Comparison of ENCODE assay signal across 8 mouse cellular contexts in the genomic region with DNA sequence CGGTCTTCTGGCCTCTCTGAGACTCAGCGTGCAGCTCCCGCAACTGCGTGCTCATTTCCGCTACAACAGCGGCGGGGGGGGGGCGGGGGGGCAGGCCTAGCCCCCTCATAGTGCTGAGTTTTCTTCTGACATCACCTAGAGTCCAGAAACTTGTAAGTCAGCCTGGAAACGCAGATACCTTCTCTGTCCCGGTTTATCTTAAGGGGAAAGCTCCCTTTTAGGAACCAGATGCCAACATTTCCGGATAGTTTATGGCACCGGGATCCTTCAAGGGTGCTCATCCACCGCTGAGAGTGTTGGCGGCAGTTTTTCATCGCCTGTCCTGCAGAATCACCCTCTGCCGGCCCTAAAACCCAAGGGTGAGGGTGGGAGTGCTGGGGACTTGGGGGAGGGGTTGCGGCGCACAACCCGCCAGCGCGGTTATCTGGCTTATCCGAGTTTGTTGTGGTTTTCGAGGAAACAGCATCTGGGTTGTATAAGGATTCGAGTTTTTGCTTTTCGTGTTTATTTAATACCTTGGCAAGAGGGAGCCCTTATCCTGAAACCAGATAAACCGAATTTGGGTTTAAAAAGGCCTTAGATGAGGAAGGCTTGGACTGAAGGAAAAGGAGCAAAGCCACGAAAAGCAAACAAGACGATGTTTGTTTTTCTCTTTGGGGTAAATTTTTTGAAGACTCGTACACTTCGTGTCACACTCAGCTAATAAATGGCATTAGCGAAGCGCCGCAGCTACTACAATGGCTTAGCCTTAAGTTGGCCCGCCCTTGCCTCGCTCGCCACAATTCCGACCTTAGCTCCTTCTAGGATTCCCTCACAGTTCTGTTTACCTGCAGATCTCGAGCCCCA. TPM values are rescaled to one million over a fixed set of nuclear protein-coding genes. Genes with fewer than 3 reads are reported as not detected.
DNase-seq lines count a peak whose midpoint lies in the region; ATAC-seq and TF ChIP-seq lines count a peak whose summit lies in the region.

No protein-coding gene starts in this region.

- H3K9ac ChIP-seq in forebrain, embryonic 14.5 days (ENCODE audit: low read length), result peak overlapping the region; percentile 76
- peak overlapping the region; percentile 72 for H3K9ac ChIP-seq in hindbrain, embryonic 14.5 days
- peak overlapping the region; percentile 39 for H3K9ac ChIP-seq in limb, embryonic 15.5 days

- no peak for ATAC-seq in forebrain, embryonic 14.5 days
- no peak for ATAC-seq in hindbrain, embryonic 14.5 days (ENCODE audit: low FRiP score)
- ATAC-seq in limb, embryonic 15.5 days (ENCODE audit: insufficient number of reproducible peaks, low FRiP score, low TSS enrichment, low read depth), result no peak

- WGBS in forebrain, embryonic 14.5 days, result 1% methylated on average over 38 of the region's 38 CpGs
- WGBS in hindbrain, embryonic 14.5 days, result under 1% methylated on average over 38 of the region's 38 CpGs
- WGBS in limb, embryonic 15.5 days, result 1% methylated on average over 38 of the region's 38 CpGs

- H3K36me3 ChIP-seq in forebrain, embryonic 14.5 days (ENCODE audit: control insufficient read depth, insufficient read depth, low read length), result no peaks in the 10 kb centered on the region
- H3K36me3 ChIP-seq in hindbrain, embryonic 14.5 days (replicated peaks; ENCODE audit: control insufficient read depth, insufficient read depth), result no peaks in the 10 kb centered on the region
- no peaks in the 10 kb centered on the region for H3K36me3 ChIP-seq in limb, embryonic 15.5 days

- H3K4me1 ChIP-seq in bone marrow macrophage, adult 2 months (ENCODE audit: control insufficient read depth, insufficient read depth, low read length), result peaks cover 18% of the 10 kb centered on the region
- peaks cover 32% of the 10 kb centered on the region for H3K4me1 ChIP-seq in forebrain, embryonic 14.5 days (ENCODE audit: control insufficient read depth, insufficient read depth, low read length)
- peaks cover 31% of the 10 kb centered on the region for H3K4me1 ChIP-seq in hindbrain, embryonic 14.5 days (replicated peaks; ENCODE audit: control insufficient read depth, insufficient read depth, low read length)
- peaks cover 44% of the 10 kb centered on the region for H3K4me1 ChIP-seq in limb, embryonic 15.5 days

- no peaks in the 10 kb centered on the region for H3K27me3 ChIP-seq in forebrain, embryonic 14.5 days (replicated peaks; ENCODE audit: control insufficient read depth, insufficient read depth, low read length)
- no peaks in the 10 kb centered on the region for H3K27me3 ChIP-seq in hindbrain, embryonic 14.5 days (ENCODE audit: control insufficient read depth, insufficient read depth, low read length)
- H3K27me3 ChIP-seq in limb, embryonic 15.5 days, result no peaks in the 10 kb centered on the region

- TF ChIP-seq CTCF in bone marrow macrophage, adult 2 months (IDR thresholded peaks at IDR 0.05; ENCODE audit: low read depth, low read length), result no peak

- H3K9me3 ChIP-seq in forebrain, embryonic 14.5 days (replicated peaks; ENCODE audit: control insufficient read depth, low read length), result no peaks in the 10 kb centered on the region
- no peaks in the 10 kb centered on the region for H3K9me3 ChIP-seq in hindbrain, embryonic 14.5 days (ENCODE audit: control insufficient read depth, low read length)
- no peaks in the 10 kb centered on the region for H3K9me3 ChIP-seq in limb, embryonic 15.5 days

- peak; percentile 10 to 17 for DNase-seq in layer of hippocampus, postnatal 14 days (ENCODE audit: low spot score in 2 of 2)
- DNase-seq in layer of hippocampus, postnatal 36 days, result no peak
- peak; percentile 63 for DNase-seq in forebrain, embryonic 14.5 days (ENCODE audit: low spot score)
- DNase-seq in hindbrain, embryonic 14.5 days (ENCODE audit: low spot score), result peak; percentile 40
- DNase-seq in naive thymus-derived CD4-positive, alpha-beta T cell, adult 2 months (ENCODE audit: low read depth), result peak; percentile 48
- no peak for DNase-seq in spleen, postnatal 36 days (ENCODE audit: low spot score in 2 of 2)

- TF ChIP-seq POLR2A in bone marrow macrophage, adult 2 months (IDR thresholded peaks at IDR 0.05; ENCODE audit: borderline replicate concordance, low read depth, low read length), result no peak

- H3K4me2 ChIP-seq in forebrain, embryonic 14.5 days (ENCODE audit: low read length), result peak overlapping the region; percentile 97
- H3K4me2 ChIP-seq in hindbrain, embryonic 14.5 days (replicated peaks), result peak overlapping the region; percentile 92
- peak overlapping the region; percentile 82 for H3K4me2 ChIP-seq in limb, embryonic 15.5 days

- peak overlapping the region; percentile 70 for H3K4me3 ChIP-seq in bone marrow macrophage, adult 2 months (ENCODE audit: insufficient read depth, low read length)
- peak overlapping the region; percentile 52 for H3K4me3 ChIP-seq in forebrain, embryonic 14.5 days (ENCODE audit: low read depth, low read length)
- H3K4me3 ChIP-seq in hindbrain, embryonic 14.5 days (replicated peaks; ENCODE audit: low read length), result peak overlapping the region; percentile 68
- peak overlapping the region; percentile 78 for H3K4me3 ChIP-seq in limb, embryonic 15.5 days

- H3K27ac ChIP-seq in bone marrow macrophage, adult 2 months (ENCODE audit: insufficient read depth, low read depth, low read length), result no peak overlapping the region
- H3K27ac ChIP-seq in forebrain, embryonic 14.5 days (ENCODE audit: low read depth, low read length), result peak overlapping the region; percentile 89
- H3K27ac ChIP-seq in hindbrain, embryonic 14.5 days, result peak overlapping the region; percentile 93
- peak overlapping the region; percentile 97 for H3K27ac ChIP-seq in limb, embryonic 15.5 days

RNA-seq across cellular contexts. Expression of gene Id2, which starts 2.8 kb away (rescaled TPM):
- total RNA-seq in layer of hippocampus, postnatal 14 days (2021), result 100 to 1,000 TPM; 101 to 108 TPM
- total RNA-seq in layer of hippocampus, postnatal 36 days (2021), result 100 to 1,000 TPM in 1 of 2 experiments, 10 to 100 TPM in 1; 94.5 to 109 TPM
- 50.5 and 56.2 TPM in 2 replicates for polyA plus RNA-seq in bone marrow macrophage, adult 2 months (2012; ENCODE audit: insufficient read depth, insufficient read length, missing spikeins)
- 538 and 542 TPM in 2 replicates for polyA plus RNA-seq in forebrain, embryonic 14.5 days (2014; fragmentation: Nextera tagmentation; extraction: Ambion mirVana)
- polyA plus RNA-seq in hindbrain, embryonic 14.5 days (2014; fragmentation: Nextera tagmentation; extraction: Ambion mirVana), result 314 and 316 TPM in 2 replicates
- 265 and 283 TPM in 2 replicates for polyA plus RNA-seq in limb, embryonic 15.5 days (2015; fragmentation: Nextera tagmentation; extraction: Ambion mirVana)

Comparison
In these comparisons a context has a peak if more than half of its experiments do, and no peak if none do; other contexts are left out.
1. DNase-seq: peak in layer of hippocampus, postnatal 14 days (2 of 2), forebrain, embryonic 14.5 days (single experiment), hindbrain, embryonic 14.5 days (single experiment) and naive thymus-derived CD4-positive, alpha-beta T cell, adult 2 months (single experiment); none in layer of hippocampus, postnatal 36 days (0 of 2) and spleen, postnatal 36 days (0 of 2).
2. Peak in every context shown above with its lines, with median percentiles within 50 percentile points of each other: H3K4me3 ChIP-seq, H3K4me2 ChIP-seq and H3K9ac ChIP-seq.